Mouse (Mus musculus) testis, adult 2 months (tissue): ENCODE data around the gene Drc7.

Experiments used
- CTCF ChIP-seq: fragments of 200-500 bp; IDR thresholded peaks from 2 replicates; pipeline ENCODE4 v1.5.1; 2012; ENCODE audit warnings: low read depth, mild to moderate bottlenecking, inconsistent platforms, low read length, moderate library complexity; ENCODE audit not compliant: control insufficient read depth, insufficient read depth, insufficient replicate concordance
- POLR2A ChIP-seq: fragments of 200-500 bp; IDR thresholded peaks from 2 replicates; pipeline ENCODE4 v1.6.1; 2012; ENCODE audit warnings: low read depth, mild to moderate bottlenecking, inconsistent platforms, low read length, moderate library complexity; ENCODE audit not compliant: control insufficient read depth

DNA sequence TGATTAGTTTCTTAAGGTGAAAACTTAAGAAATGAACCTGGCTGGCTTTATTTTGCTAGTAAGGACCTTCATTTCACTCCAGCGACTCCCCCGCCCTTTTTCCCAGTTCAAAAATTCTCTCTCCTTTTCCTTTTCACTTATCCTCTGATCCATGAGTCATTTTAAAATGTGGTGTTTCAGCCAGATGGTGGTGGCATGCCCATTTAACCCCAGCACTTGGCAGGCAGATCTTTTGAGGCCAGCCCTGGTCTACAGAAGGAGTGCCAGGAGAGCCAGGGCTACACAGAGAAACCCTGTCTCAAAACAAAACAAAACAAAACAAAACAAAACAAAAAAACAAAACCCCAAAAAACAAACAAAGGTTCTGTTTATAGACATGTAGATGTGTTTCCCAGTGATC, 9.6 kb downstream of the Drc7 start:
- no peak for TF ChIP-seq CTCF
- TF ChIP-seq POLR2A, result no peak
